Mouse (Mus musculus) neural tube, embryonic 14.5 days (tissue): ENCODE results near the gene Mrpl47. TPM values are rescaled to one million over a fixed set of nuclear protein-coding genes. Genes with fewer than 3 reads are reported as not detected.

Source experiments
- ATAC-seq: fragments of 200-750 bp; cut with Nextera tagmentation; 2 replicates; pipeline ENCODE4 v1.8.0; 2017; ENCODE audit warnings: low read depth, mild to moderate bottlenecking, moderate TSS enrichment, moderate library complexity
- H3K27ac ChIP-seq: fragments of 300-500 bp; sonication (generic); 2 replicates; pipeline ENCODE4 v1.5.1; 2014; ENCODE audit warnings: low read depth, mild to moderate bottlenecking, control low read depth, low read length, moderate library complexity, mixed read lengths
- H3K27me3 ChIP-seq: fragments of 300-500 bp; sonication (generic); 2 replicates; pipeline ENCODE4 v1.6.1; 2014; ENCODE audit warnings: low read length; ENCODE audit not compliant: control insufficient read depth, insufficient read depth
- H3K36me3 ChIP-seq: fragments of 300-500 bp; sonication (generic); 2 replicates; pipeline ENCODE4 v1.6.1; 2014; ENCODE audit warnings: low read length, mixed read lengths; ENCODE audit not compliant: control insufficient read depth, insufficient read depth
- H3K4me1 ChIP-seq: fragments of 300-500 bp; sonication (generic); 2 replicates; pipeline ENCODE4 v1.6.1; 2014; ENCODE audit warnings: low read length; ENCODE audit not compliant: control insufficient read depth, insufficient read depth
- H3K4me2 ChIP-seq: fragments of 300-500 bp; sonication (generic); 2 replicates; pipeline ENCODE4 v1.6.1; 2014; ENCODE audit warnings: mild to moderate bottlenecking, low read depth, low read length, control low read depth
- H3K4me3 ChIP-seq: fragments of 300-500 bp; sonication (generic); 2 replicates; pipeline ENCODE4 v1.5.1; 2014; ENCODE audit warnings: low read depth, low read length, control low read depth, mixed read lengths
- H3K9ac ChIP-seq: fragments of 300-500 bp; sonication (generic); replicated peaks from 2 replicates; pipeline ENCODE4 v1.6.1; 2014; ENCODE audit warnings: low read depth, mild to moderate bottlenecking, control low read depth, low read length, mixed read lengths
- H3K9me3 ChIP-seq: fragments of 300-500 bp; sonication (generic); 2 replicates; pipeline ENCODE4 v1.6.1; 2016; ENCODE audit warnings: low read length; ENCODE audit not compliant: control insufficient read depth
- WGBS: fragments of 180-500 bp; shearing (Covaris S2); extraction: QIAGEN DNeasy Blood & Tissue Kit; methylation state at CpG from one replicate; pipeline ENCODE4 v1.1.7; 2014; 5-methylcytosine and 5-hydroxymethylcytosine counted together
- polyA plus RNA-seq: library from polyadenylated mRNA; unstranded; fragments of >200 nt; fragmentation: Nextera tagmentation; extraction: Ambion mirVana; gene quantifications from 2 replicates; pipeline ENCODE4 v1.2.1, GENCODE M21; 2014

The Mrpl47 gene
- polyA plus RNA-seq, 1 experiment from 2014 or later: 38.5 TPM

- WGBS: 89% methylated on average over 4 of the region's 4 CpGs
- Histone ChIP-seq H3K4me1 (no peaks in the 10 kb centered on the region), H3K36me3 (no peaks in the 10 kb centered on the region), H3K4me2 (no peak overlapping the region), H3K9me3 (no peaks in the 10 kb centered on the region), H3K27me3 (no peaks in the 10 kb centered on the region), H3K27ac (no peak overlapping the region), H3K4me3 (no peak overlapping the region), H3K9ac (no peak overlapping the region)
- no peak for ATAC-seq
Observed at GRCm38 (mm10) chr3:32695583-32695980, 41.8 kb downstream of the Mrpl47 start.

- no peak overlapping the region for H3K4me3 ChIP-seq
- H3K9ac ChIP-seq: no peak overlapping the region
- no peaks in the 10 kb centered on the region for H3K27me3 ChIP-seq
- no peaks in the 10 kb centered on the region for H3K9me3 ChIP-seq
- ATAC-seq: no peak
- no peaks in the 10 kb centered on the region for H3K4me1 ChIP-seq
- H3K36me3 ChIP-seq: no peaks in the 10 kb centered on the region
- H3K4me2 ChIP-seq: no peak overlapping the region
- WGBS: 81% methylated on average over 12 of the region's 12 CpGs
- H3K27ac ChIP-seq: no peak overlapping the region
Observed at GRCm38 (mm10) chr3:32694737-32695582, 42.4 kb downstream of the Mrpl47 start.

- 47% methylated on average over 5 of the region's 5 CpGs for WGBS
- Histone ChIP-seq H3K9me3 (no peaks in the 10 kb centered on the region), H3K4me2 (no peak overlapping the region), H3K27me3 (no peaks in the 10 kb centered on the region), H3K36me3 (no peaks in the 10 kb centered on the region), H3K9ac (no peak overlapping the region), H3K4me1 (no peaks in the 10 kb centered on the region), H3K27ac (no peak overlapping the region), H3K4me3 (no peak overlapping the region)
- no peak for ATAC-seq
Observed at GRCm38 (mm10) chr3:32694211-32694610, 43.2 kb downstream of the Mrpl47 start.

DNA sequence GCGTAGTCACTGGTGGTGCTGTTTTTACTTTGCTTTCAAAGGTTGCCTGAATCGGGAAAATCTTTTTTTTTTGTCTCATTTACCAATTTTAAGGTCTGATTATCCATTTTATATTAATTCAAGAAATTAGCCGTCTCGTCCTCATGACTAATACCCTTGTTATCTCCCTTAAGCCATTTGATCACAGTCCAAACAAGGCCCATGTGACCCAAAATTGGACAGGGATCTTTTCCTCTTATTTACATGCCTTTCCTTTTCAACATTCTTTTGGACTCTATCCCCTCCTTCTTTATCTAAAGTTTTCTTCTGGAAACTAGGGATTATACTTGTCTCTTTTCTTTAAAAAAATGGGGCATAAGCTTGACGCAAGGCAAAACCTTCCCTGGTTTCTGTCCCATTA, 45.6 kb downstream of the Mrpl47 start:
- WGBS: 87% methylated on average over 5 of the region's 5 CpGs
- no peak overlapping the region for H3K4me3 ChIP-seq
- H3K4me2 ChIP-seq: no peak overlapping the region
- no peaks in the 10 kb centered on the region for H3K36me3 ChIP-seq
- no peaks in the 10 kb centered on the region for H3K27me3 ChIP-seq
- no peaks in the 10 kb centered on the region for H3K4me1 ChIP-seq
- no peak overlapping the region for H3K9ac ChIP-seq
- no peaks in the 10 kb centered on the region for H3K9me3 ChIP-seq
- no peak overlapping the region for H3K27ac ChIP-seq
- no peak for ATAC-seq

DNA sequence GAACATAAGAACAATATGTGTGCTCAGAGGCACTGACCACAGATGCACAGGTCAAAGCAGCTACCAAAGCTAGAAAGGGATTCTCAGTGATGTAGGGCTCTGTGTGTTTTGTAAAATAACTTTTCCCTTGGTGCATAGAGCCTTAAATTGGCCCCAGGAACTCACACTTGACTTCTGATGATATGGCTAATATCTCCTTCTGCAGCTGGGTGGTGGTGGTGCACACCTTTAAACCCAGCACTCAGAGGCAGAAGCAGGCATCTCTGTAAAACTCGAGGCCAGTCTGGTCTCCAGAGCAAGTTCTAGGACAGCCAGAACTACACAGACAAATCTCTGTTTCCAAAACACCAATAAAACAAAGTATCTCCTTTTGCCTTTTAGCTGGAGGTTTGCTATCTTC, 46.5 kb downstream of the Mrpl47 start:
- Histone ChIP-seq H3K36me3 (no peaks in the 10 kb centered on the region), H3K27me3 (no peaks in the 10 kb centered on the region), H3K9me3 (no peaks in the 10 kb centered on the region), H3K4me3 (no peak overlapping the region), H3K27ac (no peak overlapping the region), H3K4me2 (no peak overlapping the region), H3K4me1 (no peaks in the 10 kb centered on the region), H3K9ac (no peak overlapping the region)
- ATAC-seq: no peak
- WGBS: 54% methylated on average over 1 of the region's 1 CpGs

GRCm38 (mm10) chr3:32690008-32690407, 47.4 kb downstream of the Mrpl47 start:
- H3K4me2 ChIP-seq: no peak overlapping the region
- H3K9me3 ChIP-seq: no peaks in the 10 kb centered on the region
- no peaks in the 10 kb centered on the region for H3K27me3 ChIP-seq
- no peaks in the 10 kb centered on the region for H3K4me1 ChIP-seq
- 91% methylated on average over 3 of the region's 3 CpGs for WGBS
- no peak overlapping the region for H3K4me3 ChIP-seq
- H3K27ac ChIP-seq: no peak overlapping the region
- no peak overlapping the region for H3K9ac ChIP-seq
- no peak for ATAC-seq
- no peaks in the 10 kb centered on the region for H3K36me3 ChIP-seq

DNA sequence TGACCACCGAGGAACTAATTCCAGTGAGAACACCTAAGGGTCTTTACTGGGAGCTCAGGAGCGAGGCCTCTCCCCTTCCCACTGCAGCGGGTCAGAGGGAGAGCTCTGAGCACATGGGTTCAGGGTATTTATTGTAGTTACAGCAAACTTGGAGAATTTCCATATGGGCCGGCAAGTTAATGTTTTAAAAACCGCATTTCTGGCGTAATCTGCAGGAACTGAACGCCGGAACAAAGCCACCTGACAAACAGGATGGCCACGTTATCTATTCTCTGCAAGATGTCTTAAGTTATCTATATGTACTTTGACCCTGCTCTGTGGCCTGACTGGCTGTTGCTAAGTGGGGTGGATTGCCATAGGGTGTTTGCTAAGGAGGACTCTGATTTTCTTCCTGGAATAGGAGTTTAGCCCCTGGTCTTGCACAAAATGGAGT, 47.8 kb downstream of the Mrpl47 start:
- WGBS: 89% methylated on average over 9 of the region's 9 CpGs
- H3K4me1 ChIP-seq: no peaks in the 10 kb centered on the region
- H3K4me2 ChIP-seq: no peak overlapping the region
- H3K9ac ChIP-seq: no peak overlapping the region
- H3K4me3 ChIP-seq: no peak overlapping the region
- no peaks in the 10 kb centered on the region for H3K27me3 ChIP-seq
- ATAC-seq: no peak
- no peak overlapping the region for H3K27ac ChIP-seq
- no peaks in the 10 kb centered on the region for H3K36me3 ChIP-seq
- H3K9me3 ChIP-seq: no peaks in the 10 kb centered on the region

GRCm38 (mm10) chr3:32687156-32687555, 50.2 kb downstream of the Mrpl47 start:
- 79% methylated on average over 4 of the region's 4 CpGs for WGBS
- Histone ChIP-seq H3K4me3 (no peak overlapping the region), H3K36me3 (no peaks in the 10 kb centered on the region), H3K4me1 (no peaks in the 10 kb centered on the region), H3K9ac (no peak overlapping the region), H3K9me3 (no peaks in the 10 kb centered on the region), H3K27me3 (no peaks in the 10 kb centered on the region), H3K4me2 (no peak overlapping the region), H3K27ac (no peak overlapping the region)
- ATAC-seq: no peak

GRCm38 (mm10) chr3:32686537-32686936, 50.9 kb downstream of the Mrpl47 start:
- 69% methylated on average over 1 of the region's 1 CpGs for WGBS
- H3K27ac ChIP-seq: no peak overlapping the region

More at GRCm38 (mm10) chr3:32686537-32686936, 50.9 kb downstream of the Mrpl47 start:
- Histone ChIP-seq H3K9ac (no peak overlapping the region), H3K4me2 (no peak overlapping the region), H3K27me3 (no peaks in the 10 kb centered on the region), H3K9me3 (no peaks in the 10 kb centered on the region), H3K4me1 (no peaks in the 10 kb centered on the region), H3K4me3 (no peak overlapping the region), H3K36me3 (no peaks in the 10 kb centered on the region)
- ATAC-seq: no peak
